Mouse (Mus musculus): ENCODE measurements at regions not wholly inside any gene's neighbourhood (a gene's known extent, or its start where the extent isn't known, plus 50 kb on each side); places are given as distances from the start of the nearest gene placed in this dataset.

DNA sequence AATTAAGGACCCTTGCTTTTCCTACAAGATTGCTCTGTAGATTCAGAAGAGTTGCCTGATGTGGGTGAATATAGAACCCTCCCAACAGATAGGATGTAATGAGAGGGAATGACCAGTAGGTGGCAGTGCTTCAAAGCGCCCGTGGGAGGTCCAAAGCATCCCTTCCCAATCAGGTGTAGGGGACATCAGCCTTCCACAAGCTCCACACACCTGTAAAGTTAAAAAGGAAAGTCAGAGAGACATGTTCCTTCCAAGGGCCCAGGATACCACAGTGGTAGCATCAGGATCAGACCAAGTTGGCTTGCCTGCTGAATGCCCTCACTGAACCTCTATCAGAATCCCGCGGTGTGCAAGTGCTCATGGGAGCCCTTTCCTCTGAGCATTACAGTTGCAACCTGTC, 75.7 kb upstream of the Zfp618 start:
- DNase-seq (ENCODE audit: low spot score in 2 of 2) = no peak

DNA sequence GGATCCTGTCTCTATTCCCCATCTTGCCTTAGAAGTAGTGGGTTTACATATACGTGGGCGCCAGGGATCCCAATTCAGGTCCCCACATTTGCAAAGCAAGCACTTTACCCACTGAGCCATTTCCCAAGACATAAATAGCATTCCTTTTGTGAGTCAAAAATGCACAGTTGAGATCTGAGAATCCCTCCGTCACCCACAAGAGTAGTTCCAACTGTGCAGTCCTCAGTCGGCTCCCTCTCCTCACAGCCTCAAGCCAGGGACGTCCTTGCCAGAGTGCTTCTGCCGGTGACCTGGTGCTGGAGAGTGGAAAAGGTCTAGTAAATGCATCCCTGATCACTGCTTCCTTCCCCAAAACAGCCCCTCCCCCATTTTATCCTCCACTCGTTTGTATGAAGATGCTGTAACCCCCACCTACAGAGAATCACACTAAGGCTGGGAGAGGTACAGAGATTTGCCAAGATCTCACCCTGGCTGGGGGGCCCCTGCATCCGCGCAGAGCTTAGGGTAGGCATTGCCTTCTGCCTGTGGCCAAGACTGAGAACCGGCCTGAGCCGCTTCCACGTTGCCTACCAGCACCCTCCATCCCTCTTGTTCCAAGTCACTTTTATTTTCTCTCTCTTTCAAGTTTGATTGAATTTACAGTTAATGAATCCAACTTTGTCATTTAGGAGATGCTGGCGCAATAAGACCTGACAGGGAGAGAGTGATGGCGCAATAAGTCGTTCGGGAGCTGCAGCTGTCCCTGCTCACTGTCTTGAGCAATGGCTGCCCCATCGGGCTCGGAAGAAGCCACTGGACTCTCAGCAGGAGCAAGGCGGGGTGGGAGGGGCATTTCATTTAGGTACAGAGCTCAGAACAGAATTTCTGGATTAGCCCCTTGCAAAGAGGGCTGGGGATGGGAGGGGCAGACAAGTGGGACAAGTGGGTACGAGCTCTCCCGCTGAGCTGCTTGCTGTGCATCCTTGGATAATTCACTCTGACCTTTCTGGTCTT, 74.5 kb upstream of the Zfp618 start:
- DNase-seq (ENCODE audit: low spot score in 2 of 2) = no peak

DNA sequence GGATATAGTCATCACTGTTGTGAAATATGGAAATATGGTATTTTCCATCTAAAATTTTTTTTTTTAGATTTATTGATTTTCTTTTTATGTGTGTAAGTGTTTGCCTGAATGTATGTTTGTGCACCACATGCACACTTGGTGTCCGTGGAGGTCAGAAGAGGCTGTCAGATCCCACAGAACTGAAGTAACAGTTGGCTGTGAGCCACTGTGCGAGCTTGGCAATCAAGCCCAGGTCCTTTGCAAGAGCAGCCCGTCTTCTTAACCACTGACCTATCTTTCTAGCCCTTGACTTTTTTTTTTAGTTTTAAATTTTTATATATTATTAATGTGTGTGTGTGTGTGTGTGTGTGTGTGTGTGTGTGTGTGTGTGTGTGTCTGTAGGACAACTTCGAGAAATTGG, 52.5 kb upstream of the Zfp618 start:
- no peak for DNase-seq (ENCODE audit: low spot score in 2 of 2)

Data from right cerebral cortex, postnatal 36 days (tissue).